Mouse (Mus musculus) midbrain, embryonic 11.5 days (tissue): ENCODE measurements at regions not wholly inside any gene's neighbourhood (a gene's known extent, or its start where the extent isn't known, plus 50 kb on each side); places are given as distances from the start of the nearest gene placed in this dataset.
A peak's percentile ranks its signal among the peaks of the same experiment; 100 is the strongest.

Experiments
- ATAC-seq: fragments of 200-750 bp; cut with Nextera tagmentation; 2 replicates; pipeline ENCODE4 v1.8.0; 2017; ENCODE audit warnings: moderate TSS enrichment, moderate library complexity; ENCODE audit not compliant: low FRiP score
- DNase-seq: peaks from one replicate; pipeline ENCODE4 v3.0.0; 2015; ENCODE audit warnings: low spot score; ENCODE audit errors: missing footprints
- H3K27ac ChIP-seq: fragments of 300-500 bp; sonication (generic); 2 replicates; pipeline ENCODE4 v1.5.1; 2014; ENCODE audit warnings: low read depth, low read length
- H3K27me3 ChIP-seq: fragments of 300-500 bp; sonication (generic); 2 replicates; pipeline ENCODE4 v1.6.1; 2014; ENCODE audit warnings: mild to moderate bottlenecking, low read length, moderate library complexity, mixed read lengths; ENCODE audit not compliant: control insufficient read depth, insufficient read depth
- H3K36me3 ChIP-seq: fragments of 300-500 bp; sonication (generic); 2 replicates; pipeline ENCODE4 v1.6.1; 2014; ENCODE audit warnings: mild to moderate bottlenecking, low read length, moderate library complexity, mixed read lengths; ENCODE audit not compliant: control insufficient read depth, insufficient read depth
- H3K4me1 ChIP-seq: fragments of 300-500 bp; sonication (generic); 2 replicates; pipeline ENCODE4 v1.6.1; 2014; ENCODE audit warnings: low read length; ENCODE audit not compliant: control insufficient read depth, insufficient read depth
- H3K4me2 ChIP-seq: fragments of 300-500 bp; sonication (generic); 2 replicates; pipeline ENCODE4 v1.6.1; 2014; ENCODE audit warnings: mild to moderate bottlenecking, moderate library complexity
- H3K4me3 ChIP-seq: fragments of 300-500 bp; sonication (generic); 2 replicates; pipeline ENCODE4 v1.5.1; 2014; ENCODE audit warnings: low read depth, low read length
- H3K9ac ChIP-seq: fragments of 300-500 bp; sonication (generic); 2 replicates; pipeline ENCODE4 v1.6.1; 2014; ENCODE audit warnings: low read length
- H3K9me3 ChIP-seq: fragments of 300-500 bp; sonication (generic); 2 replicates; pipeline ENCODE4 v1.6.1; 2016; ENCODE audit warnings: low read length; ENCODE audit not compliant: control insufficient read depth
- WGBS: fragments of 180-500 bp; shearing (Covaris S2); extraction: QIAGEN DNeasy Blood & Tissue Kit; methylation state at CpG from one replicate; pipeline ENCODE4 v1.1.7; 2014; 5-methylcytosine and 5-hydroxymethylcytosine counted together

GRCm38 (mm10) chr11:92743191-92743590 lies 354.6 kb upstream of the Car10 start:
- no peak for DNase-seq
- no peaks in the 10 kb centered on the region; the same call in 1 of the 2 replicates for H3K4me1 ChIP-seq
- ATAC-seq = no peak
- H3K4me3 ChIP-seq = no peak overlapping the region
- no peaks in the 10 kb centered on the region for H3K27me3 ChIP-seq
- 51% methylated on average over 2 of the region's 2 CpGs for WGBS
- H3K4me2 ChIP-seq = no peak overlapping the region
- no peaks in the 10 kb centered on the region for H3K9me3 ChIP-seq
- H3K36me3 ChIP-seq = no peaks in the 10 kb centered on the region
- no peak overlapping the region for H3K27ac ChIP-seq
- no peak overlapping the region for H3K9ac ChIP-seq

- Histone ChIP-seq H3K4me1 (no peaks in the 10 kb centered on the region), H3K9me3 (no peaks in the 10 kb centered on the region), H3K36me3 (no peaks in the 10 kb centered on the region), H3K9ac (no peak overlapping the region), H3K4me2 (no peak overlapping the region), H3K27ac (no peak overlapping the region), H3K27me3 (no peaks in the 10 kb centered on the region), H3K4me3 (no peak overlapping the region)
- DNase-seq (no peak), ATAC-seq (no peak)
- WGBS = 74% methylated on average over 5 of the region's 5 CpGs
Observed at GRCm38 (mm10) chr11:92758383-92758964, 339.4 kb upstream of the Car10 start.

GRCm38 (mm10) chr11:92769936-92770335 lies 327.9 kb upstream of the Car10 start:
- Histone ChIP-seq H3K27me3 (no peaks in the 10 kb centered on the region), H3K9ac (no peak overlapping the region), H3K9me3 (no peaks in the 10 kb centered on the region), H3K4me2 (no peak overlapping the region), H3K27ac (no peak overlapping the region), H3K4me1 (no peaks in the 10 kb centered on the region), H3K36me3 (no peaks in the 10 kb centered on the region), H3K4me3 (no peak overlapping the region)
- no peak for DNase-seq
- WGBS = 88% methylated on average over 4 of the region's 4 CpGs
- no peak for ATAC-seq

GRCm38 (mm10) chr11:92772916-92773569 lies 324.8 kb upstream of the Car10 start:
- no peaks in the 10 kb centered on the region for H3K4me1 ChIP-seq
- no peak overlapping the region for H3K9ac ChIP-seq
- H3K9me3 ChIP-seq = no peaks in the 10 kb centered on the region
- no peaks in the 10 kb centered on the region for H3K27me3 ChIP-seq
- no peak overlapping the region for H3K4me3 ChIP-seq
- no peak overlapping the region for H3K27ac ChIP-seq
- ATAC-seq (no peak), DNase-seq (no peak)
- no peak overlapping the region for H3K4me2 ChIP-seq
- H3K36me3 ChIP-seq = no peaks in the 10 kb centered on the region
- 76% methylated on average over 9 of the region's 9 CpGs for WGBS

- no peak overlapping the region for H3K27ac ChIP-seq
- H3K36me3 ChIP-seq = no peaks in the 10 kb centered on the region
- 85% methylated on average over 4 of the region's 4 CpGs for WGBS
- no peak overlapping the region for H3K4me3 ChIP-seq
- DNase-seq = no peak
- no peaks in the 10 kb centered on the region for H3K4me1 ChIP-seq
- no peak overlapping the region for H3K9ac ChIP-seq
- ATAC-seq = no peak
- no peaks in the 10 kb centered on the region for H3K9me3 ChIP-seq
- no peak overlapping the region for H3K4me2 ChIP-seq
- H3K27me3 ChIP-seq = no peaks in the 10 kb centered on the region
Observed at GRCm38 (mm10) chr11:92773570-92773929, 324.3 kb upstream of the Car10 start.

- 23% methylated on average over 3 of the region's 3 CpGs for WGBS
- ATAC-seq (no peak), DNase-seq (no peak)
- H3K36me3 ChIP-seq = no peaks in the 10 kb centered on the region
- H3K9me3 ChIP-seq = no peaks in the 10 kb centered on the region
- H3K4me2 ChIP-seq = no peak overlapping the region
- no peaks in the 10 kb centered on the region for H3K4me1 ChIP-seq
- no peaks in the 10 kb centered on the region for H3K27me3 ChIP-seq
- H3K4me3 ChIP-seq = no peak overlapping the region
- no peak overlapping the region for H3K27ac ChIP-seq
- H3K9ac ChIP-seq = no peak overlapping the region
Observed at GRCm38 (mm10) chr11:92774780-92775179, 323.0 kb upstream of the Car10 start.

- no peaks in the 10 kb centered on the region for H3K9me3 ChIP-seq
- no peak overlapping the region for H3K9ac ChIP-seq
- no peaks in the 10 kb centered on the region for H3K36me3 ChIP-seq
- no peak for DNase-seq
- WGBS = 69% methylated on average over 4 of the region's 4 CpGs
- no peaks in the 10 kb centered on the region for H3K4me1 ChIP-seq
- no peak overlapping the region for H3K4me3 ChIP-seq
- peak; percentile 59 for ATAC-seq
- H3K27ac ChIP-seq = no peak overlapping the region
- no peaks in the 10 kb centered on the region for H3K27me3 ChIP-seq
- H3K4me2 ChIP-seq = no peak overlapping the region
Observed at GRCm38 (mm10) chr11:92799267-92799666, 298.6 kb upstream of the Car10 start.
